Mouse (Mus musculus): Measurements from ENCODE around the gene Mgme1. TPM values are rescaled to one million over a fixed set of nuclear protein-coding genes. Genes with fewer than 3 reads are reported as not detected.

Gene Mgme1
- total and polyA plus RNA-seq, 3 experiments: 10.6 to 21.9 (median 19.7) TPM

DNA sequence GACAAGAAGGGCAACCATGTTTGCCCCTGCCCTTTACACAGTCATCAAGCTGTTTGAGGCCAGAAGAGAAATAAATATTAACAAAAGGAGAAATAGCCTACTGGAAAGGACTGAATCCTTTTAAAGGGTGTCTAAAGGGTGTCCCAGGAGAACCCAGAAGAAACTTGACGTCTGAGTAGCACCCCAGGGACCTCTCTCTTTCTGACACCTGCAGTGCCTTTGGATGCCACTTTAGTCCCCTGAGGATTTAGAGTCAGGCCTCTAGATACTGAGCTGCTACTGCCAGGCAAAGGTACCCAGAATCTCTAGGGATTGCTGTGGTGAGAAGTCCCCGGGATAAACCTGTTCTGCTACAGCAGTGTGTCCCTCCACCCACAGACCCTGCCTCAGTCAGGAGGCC lies 31.1 kb upstream of the Mgme1 start:
- no peak overlapping the region; the same call in 1 of the 2 replicates for H3K4me2 ChIP-seq (ENCODE audit: insufficient read depth, low read depth, poor library complexity, severe bottlenecking)
- no peak overlapping the region for H3K4me3 ChIP-seq (replicated peaks in 1 of 3; ENCODE audit: low read depth in 2 of 3, low read length in 2 of 3, poor library complexity in 1 of 3)
- DNase-seq (ENCODE audit: extremely low read depth): peak; percentile 84
- no peak for TF ChIP-seq GABPA (IDR thresholded peaks at IDR 0.05; ENCODE audit: insufficient replicate concordance, low read depth, low read length)
- no peak for TF ChIP-seq MXI1 (IDR thresholded peaks at IDR 0.05; ENCODE audit: low read depth, low read length)
- TF ChIP-seq POLR2A (IDR thresholded peaks at IDR 0.05; ENCODE audit: low read depth, low read length): no peak
- 0 out of 2 replicates have a peak, but pooled peaks have one; percentile 29 for TF ChIP-seq CHD2 (IDR thresholded peaks at IDR 0.05; ENCODE audit: low read length)
- no peak for TF ChIP-seq ZMIZ1 (IDR thresholded peaks at IDR 0.05; ENCODE audit: low read depth, low read length)
- TF ChIP-seq ELF1 (IDR thresholded peaks at IDR 0.05; ENCODE audit: low read depth, low read length): no peak
- no peak for TF ChIP-seq CHD1 (IDR thresholded peaks at IDR 0.05; ENCODE audit: low read depth, low read length)
- TF ChIP-seq RAD21 (IDR thresholded peaks at IDR 0.05; ENCODE audit: low read depth, low read length): no peak
- no peak for TF ChIP-seq ZKSCAN1 (IDR thresholded peaks at IDR 0.05; ENCODE audit: borderline replicate concordance, low read depth, low read length)
- no peak for TF ChIP-seq SMC3 (IDR thresholded peaks at IDR 0.05; ENCODE audit: low read depth, low read length)
- TF ChIP-seq MEF2A (IDR thresholded peaks at IDR 0.05; ENCODE audit: borderline replicate concordance, low read depth, low read length): peak; percentile 19; the same call in 1 of the 2 replicates
- no peak for TF ChIP-seq NELFE (IDR thresholded peaks at IDR 0.05; ENCODE audit: low read depth, low read length)
- TF ChIP-seq EP300 (IDR thresholded peaks at IDR 0.05; ENCODE audit: low read length): peak; percentile 85
- TF ChIP-seq HCFC1 (IDR thresholded peaks at IDR 0.05; ENCODE audit: low read depth, low read length): no peak
- peak; percentile 74; the same call in 1 of the 2 replicates for TF ChIP-seq KAT2A (IDR thresholded peaks at IDR 0.05; ENCODE audit: insufficient replicate concordance, low read length)
- TF ChIP-seq USF2 (conservative IDR thresholded peaks at IDR 0.05; ENCODE audit: low read depth, low read length): no peak
- TF ChIP-seq JUND (conservative IDR thresholded peaks at IDR 0.05; ENCODE audit: low read depth, low read length): no peak
- no peak for TF ChIP-seq ZNF384 (IDR thresholded peaks at IDR 0.05; ENCODE audit: low read depth, low read length)
- peak; percentile 69; the same call in 1 of the 2 replicates for TF ChIP-seq TCF12 (IDR thresholded peaks at IDR 0.05; ENCODE audit: low read depth, low read length)
- TF ChIP-seq JUN (IDR thresholded peaks at IDR 0.05; ENCODE audit: insufficient read depth, low read depth, low read length): no peak
- no peak for TF ChIP-seq NRF1 (IDR thresholded peaks at IDR 0.05; ENCODE audit: low read depth, low read length)
- TF ChIP-seq ETS1 (conservative IDR thresholded peaks at IDR 0.05; ENCODE audit: low read depth, low read length): peak; percentile 83
- TF ChIP-seq CTCF (conservative IDR thresholded peaks at IDR 0.05 in 1 of 2, IDR thresholded peaks at IDR 0.05 in 1 of 2; ENCODE audit: low read depth in 2 of 2, low read length in 2 of 2): no peak
- TF ChIP-seq MYC (IDR thresholded peaks at IDR 0.05; ENCODE audit: low read depth, low read length): no peak
- TF ChIP-seq E2F4 (IDR thresholded peaks at IDR 0.05; ENCODE audit: insufficient replicate concordance, low read depth, low read length): no peak
- TF ChIP-seq TBP (conservative IDR thresholded peaks at IDR 0.05; ENCODE audit: low read depth, low read length): no peak
- no peak for TF ChIP-seq USF1 (IDR thresholded peaks at IDR 0.05; ENCODE audit: low read depth, low read length)
- TF ChIP-seq MAFK (IDR thresholded peaks at IDR 0.05; ENCODE audit: insufficient replicate concordance, low read length): peak; percentile 65; the same call in 1 of the 2 replicates
- TF ChIP-seq MAZ (IDR thresholded peaks at IDR 0.05; ENCODE audit: low read depth, low read length): no peak
- no peak for TF ChIP-seq PAX5 (IDR thresholded peaks at IDR 0.05; ENCODE audit: low read length)
- TF ChIP-seq MAX (IDR thresholded peaks at IDR 0.05; ENCODE audit: low read length): no peak
- TF ChIP-seq BHLHE40 (IDR thresholded peaks at IDR 0.05; ENCODE audit: low read depth, low read length): peak; percentile 66
- 0 out of 2 replicates have a peak, but pooled peaks have one; percentile 20 for TF ChIP-seq IRF4 (IDR thresholded peaks at IDR 0.05; ENCODE audit: low read depth, low read length)
- TF ChIP-seq ZC3H11A (IDR thresholded peaks at IDR 0.05; ENCODE audit: low read depth, low read length): no peak
- TF ChIP-seq RCOR1 (conservative IDR thresholded peaks at IDR 0.05; ENCODE audit: low read depth, low read length): no peak
- no peak for TF ChIP-seq POLR2AphosphoS2 (IDR thresholded peaks at IDR 0.05; ENCODE audit: low read depth, low read length)
- no peak; the same call in 1 of the 2 replicates for TF ChIP-seq SIN3A (IDR thresholded peaks at IDR 0.05; ENCODE audit: low read length)
- no peak for TF ChIP-seq UBTF (IDR thresholded peaks at IDR 0.05; ENCODE audit: low read depth, low read length)
- dilution Hi-C loops (cut with MboI; ENCODE audit: extremely low pct_ligation_motif_present, extremely low pct_unique_long_range_greater_than_20kb, low sequenced_read_pairs) (no loop called here), in situ Hi-C loops (cut with MboI; ENCODE audit: low pct_ligation_motif_present, low pct_unique_long_range_greater_than_20kb, low sequenced_read_pairs) (no loop called here)
- no peak overlapping the region for H3K27ac ChIP-seq (ENCODE audit: insufficient read depth, low read depth)
- H3K9ac ChIP-seq (ENCODE audit: insufficient read depth, low read depth): no peak overlapping the region
- no peaks in the 10 kb centered on the region for H3K79me2 ChIP-seq (replicated peaks; ENCODE audit: control insufficient read depth, extremely low read depth, insufficient read depth, poor library complexity, severe bottlenecking)
- no peaks in the 10 kb centered on the region for H3K36me3 ChIP-seq (replicated peaks in 1 of 2; ENCODE audit: control insufficient read depth in 1 of 2, insufficient read depth in 1 of 2, low read length in 1 of 2)
- H3K9me3 ChIP-seq (replicated peaks; ENCODE audit: low read length): peaks cover 7% of the 10 kb centered on the region
- H3K4me1 ChIP-seq (ENCODE audit: control insufficient read depth in 1 of 2, insufficient read depth in 2 of 2): peaks cover 15 to 45% of the 10 kb centered on the region in 2 experiments
- no peaks in the 10 kb centered on the region for H3K27me3 ChIP-seq (replicated peaks)
